Mouse (Mus musculus) hindbrain, embryonic 16.5 days (tissue): ENCODE measurements around the gene Nxf2. TPM values are rescaled to one million over a fixed set of nuclear protein-coding genes. Genes with fewer than 3 reads are reported as not detected.

Experiments used
- polyA plus RNA-seq: library from polyadenylated mRNA; unstranded; fragments of >200 nt; fragmentation: Nextera tagmentation; extraction: Ambion mirVana; gene quantifications from 2 replicates; pipeline ENCODE4 v1.2.1, GENCODE M21; 2015

The Nxf2 gene
- polyA plus RNA-seq, 1 experiment from 2014 or later, result 0.19 TPM

Other genes with a start within 250 kb of the Nxf2 start
- 105 and 112 TPM in 2 replicates for gene Armcx1, start 246.8 kb downstream of the Nxf2 start, polyA plus RNA-seq
- 48.2 and 50.2 TPM in 2 replicates for gene Armcx6, start 213.3 kb downstream of the Nxf2 start, polyA plus RNA-seq
- gene Armcx3, start 208.2 kb downstream of the Nxf2 start, polyA plus RNA-seq, result 99.4 and 110 TPM in 2 replicates
- 83.0 and 90.8 TPM in 2 replicates for gene Armcx2, start 155.5 kb downstream of the Nxf2 start, polyA plus RNA-seq
- 11.5 and 11.7 TPM in 2 replicates for gene Zmat1, start 44.5 kb upstream of the Nxf2 start, polyA plus RNA-seq
- gene Gm15023, start 212.9 kb upstream of the Nxf2 start, polyA plus RNA-seq, result not detected in 2 replicates
- 44.4 and 52.4 TPM in 2 replicates for gene Tceal6, start 245.9 kb upstream of the Nxf2 start, polyA plus RNA-seq